Mouse (Mus musculus): ENCODE measurements around the gene Kyat1. TPM values are rescaled to one million over a fixed set of nuclear protein-coding genes. Genes with fewer than 3 reads are reported as not detected.

Kyat1 gene
- polyA plus RNA-seq, 1 experiment from 2014 or later = 11.4 TPM

DNA sequence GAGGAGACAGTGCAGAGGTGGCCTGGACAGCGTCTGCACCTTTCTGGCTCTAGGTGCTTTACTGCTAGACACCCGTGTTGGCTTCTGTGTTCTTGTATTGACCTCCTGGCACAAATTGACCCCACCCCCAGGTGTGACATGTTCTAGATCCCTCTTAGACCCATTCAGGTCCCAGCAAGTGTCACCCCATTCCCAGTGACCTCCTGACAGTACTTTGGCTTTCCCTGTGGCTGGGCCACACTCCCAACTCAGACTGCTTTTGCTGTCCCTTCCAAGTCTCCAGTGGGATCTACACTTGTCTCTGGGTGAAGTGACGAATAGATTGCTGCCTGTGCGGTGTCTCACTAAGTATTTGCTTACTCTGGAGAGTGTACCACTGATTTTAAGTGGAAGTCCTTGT lies 1.8 kb upstream of the Kyat1 start:
- no peaks in the 10 kb centered on the region for H3K36me3 ChIP-seq (ENCODE audit: control insufficient read depth, insufficient read depth, low read length)
- ATAC-seq (ENCODE audit: low FRiP score, low TSS enrichment) = no peak
- H3K27me3 ChIP-seq (ENCODE audit: control insufficient read depth, insufficient read depth, low read length) = no peaks in the 10 kb centered on the region
- H3K4me1 ChIP-seq (ENCODE audit: control insufficient read depth, insufficient read depth, low read length) = peaks cover 13% of the 10 kb centered on the region; the same call in 1 of the 2 replicates
- H3K9me3 ChIP-seq (ENCODE audit: control insufficient read depth, low read length) = no peaks in the 10 kb centered on the region
- no peak overlapping the region for H3K4me3 ChIP-seq (ENCODE audit: low read length)
- WGBS = 88% methylated on average over 4 of the region's 4 CpGs
- H3K9ac ChIP-seq (ENCODE audit: low read depth, low read length) = no peak overlapping the region
- no peak overlapping the region for H3K4me2 ChIP-seq (replicated peaks; ENCODE audit: low read depth, low read length)
- no peak overlapping the region for H3K27ac ChIP-seq (ENCODE audit: low read depth, low read length)

- H3K4me1 ChIP-seq (ENCODE audit: control insufficient read depth, insufficient read depth, low read length) = peaks cover 16% of the 10 kb centered on the region; the same call in 1 of the 2 replicates
- H3K36me3 ChIP-seq (ENCODE audit: control insufficient read depth, insufficient read depth, low read length) = no peaks in the 10 kb centered on the region
- peak overlapping the region; percentile 62; the same call in 1 of the 2 replicates for H3K27ac ChIP-seq (ENCODE audit: low read depth, low read length)
- WGBS = 1% methylated on average over 13 of the region's 13 CpGs
- ATAC-seq (ENCODE audit: low FRiP score, low TSS enrichment) = peak; percentile 45
- H3K4me2 ChIP-seq (replicated peaks; ENCODE audit: low read depth, low read length) = peak overlapping the region; percentile 75
- H3K4me3 ChIP-seq (ENCODE audit: low read length) = peak overlapping the region; percentile 77
- no peaks in the 10 kb centered on the region for H3K9me3 ChIP-seq (ENCODE audit: control insufficient read depth, low read length)
- peak overlapping the region; percentile 69 for H3K9ac ChIP-seq (ENCODE audit: low read depth, low read length)
- H3K27me3 ChIP-seq (ENCODE audit: control insufficient read depth, insufficient read depth, low read length) = no peaks in the 10 kb centered on the region
These were observed 405 bp downstream of the Kyat1 start for GRCm38 (mm10) chr2:30205255-30205628.

DNA sequence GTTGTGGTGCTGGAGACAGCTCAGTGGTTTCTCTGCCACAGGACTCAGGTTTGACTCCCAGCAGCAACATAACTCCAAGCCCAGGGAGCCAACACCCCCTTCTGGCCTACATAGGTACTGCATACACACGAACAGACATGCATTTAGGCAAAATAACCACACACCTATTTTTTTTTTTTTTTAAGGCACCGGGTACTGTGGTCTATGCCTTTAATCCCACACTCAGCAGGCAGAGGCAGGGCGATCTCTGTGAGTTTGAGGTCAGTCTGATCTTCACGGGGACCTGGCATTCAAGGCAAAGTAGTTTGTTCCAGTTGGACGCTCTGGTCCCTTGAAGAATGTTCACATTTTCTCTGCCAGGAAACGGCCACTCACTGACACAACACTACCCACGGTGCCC lies 2.2 kb downstream of the Kyat1 start:
- H3K9ac ChIP-seq (ENCODE audit: low read depth, low read length) = no peak overlapping the region
- no peak overlapping the region for H3K4me2 ChIP-seq (replicated peaks; ENCODE audit: low read depth, low read length)
- no peaks in the 10 kb centered on the region for H3K36me3 ChIP-seq (ENCODE audit: control insufficient read depth, insufficient read depth, low read length)
- no peak for ATAC-seq (ENCODE audit: low FRiP score, low TSS enrichment)
- H3K9me3 ChIP-seq (ENCODE audit: control insufficient read depth, low read length) = no peaks in the 10 kb centered on the region
- no peak overlapping the region for H3K4me3 ChIP-seq (ENCODE audit: low read length)
- no peaks in the 10 kb centered on the region for H3K27me3 ChIP-seq (ENCODE audit: control insufficient read depth, insufficient read depth, low read length)
- peaks cover 16% of the 10 kb centered on the region; the same call in 1 of the 2 replicates for H3K4me1 ChIP-seq (ENCODE audit: control insufficient read depth, insufficient read depth, low read length)
- 77% methylated on average over 7 of the region's 7 CpGs for WGBS
- H3K27ac ChIP-seq (ENCODE audit: low read depth, low read length) = no peak overlapping the region

- H3K4me2 ChIP-seq (replicated peaks; ENCODE audit: low read depth, low read length) = no peak overlapping the region
- 54% methylated on average over 5 of the region's 5 CpGs for WGBS
- ATAC-seq (ENCODE audit: low FRiP score, low TSS enrichment) = no peak
- no peak overlapping the region for H3K27ac ChIP-seq (ENCODE audit: low read depth, low read length)
- no peaks in the 10 kb centered on the region for H3K36me3 ChIP-seq (ENCODE audit: control insufficient read depth, insufficient read depth, low read length)
- H3K9me3 ChIP-seq (ENCODE audit: control insufficient read depth, low read length) = no peaks in the 10 kb centered on the region
- H3K4me1 ChIP-seq (ENCODE audit: control insufficient read depth, insufficient read depth, low read length) = peaks cover 8% of the 10 kb centered on the region; the same call in 1 of the 2 replicates
- H3K9ac ChIP-seq (ENCODE audit: low read depth, low read length) = no peak overlapping the region
- no peak overlapping the region for H3K4me3 ChIP-seq (ENCODE audit: low read length)
- no peaks in the 10 kb centered on the region for H3K27me3 ChIP-seq (ENCODE audit: control insufficient read depth, insufficient read depth, low read length)
These were observed 5.2 kb downstream of the Kyat1 start for GRCm38 (mm10) chr2:30200388-30200925.

DNA sequence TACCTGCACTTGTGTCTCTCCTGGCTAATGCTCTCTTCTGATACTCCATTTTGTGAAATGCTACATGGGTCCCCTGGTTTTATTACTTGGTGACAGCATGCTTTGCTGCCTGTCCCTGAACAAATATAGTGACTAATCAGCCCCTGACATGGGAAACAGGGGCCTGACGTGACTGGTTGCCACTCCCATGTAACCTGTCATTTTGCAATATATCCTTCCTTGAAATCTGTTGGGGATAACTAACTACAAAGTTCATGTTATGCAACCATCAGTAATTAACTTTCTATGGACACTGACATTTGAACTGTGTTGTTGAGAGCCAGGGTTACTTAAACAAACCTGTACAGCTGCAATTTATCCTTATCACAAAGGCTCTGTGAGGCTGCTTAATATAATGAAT lies 5.7 kb downstream of the Kyat1 start:
- H3K9ac ChIP-seq (ENCODE audit: low read depth, low read length) = no peak overlapping the region
- peaks cover 8% of the 10 kb centered on the region; the same call in 1 of the 2 replicates for H3K4me1 ChIP-seq (ENCODE audit: control insufficient read depth, insufficient read depth, low read length)
- H3K4me2 ChIP-seq (replicated peaks; ENCODE audit: low read depth, low read length) = no peak overlapping the region
- no peaks in the 10 kb centered on the region for H3K36me3 ChIP-seq (ENCODE audit: control insufficient read depth, insufficient read depth, low read length)
- H3K27me3 ChIP-seq (ENCODE audit: control insufficient read depth, insufficient read depth, low read length) = no peaks in the 10 kb centered on the region
- no peak overlapping the region for H3K27ac ChIP-seq (ENCODE audit: low read depth, low read length)
- H3K4me3 ChIP-seq (ENCODE audit: low read length) = no peak overlapping the region
- no peaks in the 10 kb centered on the region for H3K9me3 ChIP-seq (ENCODE audit: control insufficient read depth, low read length)
- 38% methylated on average over 1 of the region's 1 CpGs for WGBS
- no peak for ATAC-seq (ENCODE audit: low FRiP score, low TSS enrichment)

- H3K4me3 ChIP-seq (ENCODE audit: low read length) = no peak overlapping the region
- no peak overlapping the region for H3K9ac ChIP-seq (ENCODE audit: low read depth, low read length)
- H3K27ac ChIP-seq (ENCODE audit: low read depth, low read length) = no peak overlapping the region
- H3K4me1 ChIP-seq (ENCODE audit: control insufficient read depth, insufficient read depth, low read length) = 0 out of 2 replicates have a peak, but pooled peaks cover 3% of the 10 kb centered on the region
- no peaks in the 10 kb centered on the region for H3K36me3 ChIP-seq (ENCODE audit: control insufficient read depth, insufficient read depth, low read length)
- 69% methylated on average over 4 of the region's 4 CpGs for WGBS
- H3K9me3 ChIP-seq (ENCODE audit: control insufficient read depth, low read length) = no peaks in the 10 kb centered on the region
- H3K27me3 ChIP-seq (ENCODE audit: control insufficient read depth, insufficient read depth, low read length) = no peaks in the 10 kb centered on the region
- H3K4me2 ChIP-seq (replicated peaks; ENCODE audit: low read depth, low read length) = no peak overlapping the region
- no peak for ATAC-seq (ENCODE audit: low FRiP score, low TSS enrichment)
These were observed 7.6 kb downstream of the Kyat1 start for GRCm38 (mm10) chr2:30198021-30198420.

DNA sequence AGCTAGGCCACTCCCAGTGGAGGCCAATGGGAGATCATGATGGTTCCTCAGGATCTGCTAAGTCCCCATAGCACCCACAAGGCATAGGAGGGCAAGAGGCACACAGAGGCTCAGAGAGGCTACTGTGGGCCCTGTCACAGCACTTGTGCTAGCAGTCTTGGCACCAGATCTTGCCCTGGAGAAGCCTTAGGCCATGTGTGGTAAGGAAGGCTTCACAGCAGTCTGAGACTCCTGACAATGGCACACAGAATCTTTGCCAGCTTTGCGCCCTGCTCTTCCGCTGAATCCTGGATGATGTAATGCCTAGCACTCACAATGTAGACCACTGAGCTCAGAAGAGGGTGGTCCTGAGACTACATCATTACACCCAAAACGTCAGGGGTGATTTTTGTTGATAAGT lies 11.0 kb downstream of the Kyat1 start:
- H3K4me2 ChIP-seq (replicated peaks; ENCODE audit: low read depth, low read length) = no peak overlapping the region
- H3K4me1 ChIP-seq (ENCODE audit: control insufficient read depth, insufficient read depth, low read length) = no peaks in the 10 kb centered on the region
- 92% methylated on average over 3 of the region's 3 CpGs for WGBS
- no peak for ATAC-seq (ENCODE audit: low FRiP score, low TSS enrichment)
- no peak overlapping the region for H3K9ac ChIP-seq (ENCODE audit: low read depth, low read length)
- H3K27me3 ChIP-seq (ENCODE audit: control insufficient read depth, insufficient read depth, low read length) = no peaks in the 10 kb centered on the region
- H3K27ac ChIP-seq (ENCODE audit: low read depth, low read length) = no peak overlapping the region
- H3K4me3 ChIP-seq (ENCODE audit: low read length) = no peak overlapping the region
- no peaks in the 10 kb centered on the region for H3K9me3 ChIP-seq (ENCODE audit: control insufficient read depth, low read length)
- no peaks in the 10 kb centered on the region for H3K36me3 ChIP-seq (ENCODE audit: control insufficient read depth, insufficient read depth, low read length)

- no peaks in the 10 kb centered on the region for H3K36me3 ChIP-seq (ENCODE audit: control insufficient read depth, insufficient read depth, low read length)
- H3K9me3 ChIP-seq (ENCODE audit: control insufficient read depth, low read length) = no peaks in the 10 kb centered on the region
- WGBS = 91% methylated on average over 12 of the region's 12 CpGs
- no peaks in the 10 kb centered on the region for H3K27me3 ChIP-seq (ENCODE audit: control insufficient read depth, insufficient read depth, low read length)
- no peak overlapping the region for H3K9ac ChIP-seq (ENCODE audit: low read depth, low read length)
- H3K4me1 ChIP-seq (ENCODE audit: control insufficient read depth, insufficient read depth, low read length) = no peaks in the 10 kb centered on the region
- ATAC-seq (ENCODE audit: low FRiP score, low TSS enrichment) = no peak
- no peak overlapping the region for H3K4me2 ChIP-seq (replicated peaks; ENCODE audit: low read depth, low read length)
- no peak overlapping the region for H3K4me3 ChIP-seq (ENCODE audit: low read length)
- H3K27ac ChIP-seq (ENCODE audit: low read depth, low read length) = no peak overlapping the region
These were observed 13.7 kb downstream of the Kyat1 start for GRCm38 (mm10) chr2:30191790-30192580.

- Histone ChIP-seq H3K27ac (ENCODE audit: low read depth, low read length) (no peak overlapping the region), H3K9me3 (ENCODE audit: control insufficient read depth, low read length) (peaks cover 6% of the 10 kb centered on the region; the same call in 1 of the 2 replicates)
These were observed 20.0 kb downstream of the Kyat1 start for GRCm38 (mm10) chr2:30185681-30186080.

More at GRCm38 (mm10) chr2:30185681-30186080, 20.0 kb downstream of the Kyat1 start:
- Histone ChIP-seq H3K4me3 (ENCODE audit: low read length) (no peak overlapping the region), H3K36me3 (ENCODE audit: control insufficient read depth, insufficient read depth, low read length) (no peaks in the 10 kb centered on the region), H3K4me1 (ENCODE audit: control insufficient read depth, insufficient read depth, low read length) (no peaks in the 10 kb centered on the region), H3K9ac (ENCODE audit: low read depth, low read length) (no peak overlapping the region), H3K27me3 (ENCODE audit: control insufficient read depth, insufficient read depth, low read length) (no peaks in the 10 kb centered on the region), H3K4me2 (replicated peaks; ENCODE audit: low read depth, low read length) (no peak overlapping the region)
- WGBS = 88% methylated on average over 3 of the region's 3 CpGs
- no peak for ATAC-seq (ENCODE audit: low FRiP score, low TSS enrichment)

All from kidney, embryonic 14.5 days (tissue).